Mouse (Mus musculus) kidney, adult 9 months (tissue): ENCODE measurements around the gene Ptprm.
A peak's percentile ranks its signal among the peaks of the same experiment; 100 is the strongest.

ENCODE experiments used
- DNase-seq: peaks from one replicate; pipeline ENCODE4 v3.0.0; 2022

Ptprm gene

GRCm38 (mm10) chr17:67277124-67277910, 76.9 kb downstream of the Ptprm start:
- no peak for DNase-seq

GRCm38 (mm10) chr17:67274531-67275094, 79.6 kb downstream of the Ptprm start:
- DNase-seq: no peak

GRCm38 (mm10) chr17:67272928-67273327, 81.3 kb downstream of the Ptprm start:
- DNase-seq: no peak

GRCm38 (mm10) chr17:67268475-67269080, 85.7 kb downstream of the Ptprm start:
- no peak for DNase-seq

- DNase-seq: no peak
These were observed 88.0 kb downstream of the Ptprm start for GRCm38 (mm10) chr17:67266270-67266669.

GRCm38 (mm10) chr17:67265520-67265919, 88.7 kb downstream of the Ptprm start:
- no peak for DNase-seq

GRCm38 (mm10) chr17:67264716-67265115, 89.5 kb downstream of the Ptprm start:
- DNase-seq: no peak

GRCm38 (mm10) chr17:67263024-67263423, 91.2 kb downstream of the Ptprm start:
- no peak for DNase-seq

GRCm38 (mm10) chr17:67260016-67260415, 94.2 kb downstream of the Ptprm start:
- DNase-seq: no peak

GRCm38 (mm10) chr17:67257780-67258179, 96.5 kb downstream of the Ptprm start:
- no peak for DNase-seq

- DNase-seq: no peak
These were observed 98.1 kb downstream of the Ptprm start for GRCm38 (mm10) chr17:67256171-67256570.

- DNase-seq: no peak
These were observed 100.8 kb downstream of the Ptprm start for GRCm38 (mm10) chr17:67253445-67253844.

GRCm38 (mm10) chr17:67252992-67253391, 101.3 kb downstream of the Ptprm start:
- no peak for DNase-seq

- no peak for DNase-seq
These were observed 108.9 kb downstream of the Ptprm start for GRCm38 (mm10) chr17:67245273-67245875.

- no peak for DNase-seq
These were observed 111.3 kb downstream of the Ptprm start for GRCm38 (mm10) chr17:67242774-67243495.

GRCm38 (mm10) chr17:67241951-67242773, 112.1 kb downstream of the Ptprm start:
- no peak for DNase-seq

GRCm38 (mm10) chr17:67238866-67239265, 115.4 kb downstream of the Ptprm start:
- no peak for DNase-seq

GRCm38 (mm10) chr17:67237407-67237806, 116.8 kb downstream of the Ptprm start:
- no peak for DNase-seq

GRCm38 (mm10) chr17:67233063-67233462, 121.2 kb downstream of the Ptprm start:
- no peak for DNase-seq

GRCm38 (mm10) chr17:67226991-67227390, 127.3 kb downstream of the Ptprm start:
- DNase-seq: no peak

- DNase-seq: no peak
These were observed 138.9 kb downstream of the Ptprm start for GRCm38 (mm10) chr17:67215326-67215725.

- peak; percentile 62 for DNase-seq
These were observed 140.5 kb downstream of the Ptprm start for GRCm38 (mm10) chr17:67213711-67214110.
